Mouse (Mus musculus) cerebellum, adult (tissue): ENCODE measurements around the gene Efnb3.

ENCODE experiments used
- ATAC-seq: cut with Nextera tagmentation; 2 replicates; pipeline ENCODE4 v1.9.2; 2017; ENCODE audit warnings: mild to moderate bottlenecking, moderate library complexity, mixed read lengths; ENCODE audit not compliant: insufficient number of reproducible peaks, low FRiP score, low TSS enrichment

The Efnb3 gene

DNA sequence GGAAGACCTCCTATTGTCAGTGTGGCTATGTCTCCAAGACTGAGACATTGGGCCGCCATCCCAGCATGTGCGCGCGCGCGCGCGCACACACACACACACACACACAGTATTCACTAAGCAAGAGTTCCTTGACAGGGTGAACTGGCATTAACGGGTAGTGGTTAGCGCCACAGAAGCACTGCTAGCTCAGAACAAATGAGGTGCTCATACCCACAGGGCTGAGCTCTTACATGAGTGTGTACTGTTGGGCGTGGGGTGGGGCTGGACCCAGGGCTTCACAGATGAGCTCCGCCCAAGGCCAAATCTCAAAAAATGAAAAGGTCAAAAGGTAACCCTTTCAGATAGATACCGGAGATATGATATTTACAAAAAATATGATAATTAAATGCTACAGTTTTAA lies 24.9 kb upstream of the Efnb3 start:
- no peak for ATAC-seq

GRCm38 (mm10) chr11:69584008-69584407 lies 24.0 kb upstream of the Efnb3 start:
- no peak for ATAC-seq

DNA sequence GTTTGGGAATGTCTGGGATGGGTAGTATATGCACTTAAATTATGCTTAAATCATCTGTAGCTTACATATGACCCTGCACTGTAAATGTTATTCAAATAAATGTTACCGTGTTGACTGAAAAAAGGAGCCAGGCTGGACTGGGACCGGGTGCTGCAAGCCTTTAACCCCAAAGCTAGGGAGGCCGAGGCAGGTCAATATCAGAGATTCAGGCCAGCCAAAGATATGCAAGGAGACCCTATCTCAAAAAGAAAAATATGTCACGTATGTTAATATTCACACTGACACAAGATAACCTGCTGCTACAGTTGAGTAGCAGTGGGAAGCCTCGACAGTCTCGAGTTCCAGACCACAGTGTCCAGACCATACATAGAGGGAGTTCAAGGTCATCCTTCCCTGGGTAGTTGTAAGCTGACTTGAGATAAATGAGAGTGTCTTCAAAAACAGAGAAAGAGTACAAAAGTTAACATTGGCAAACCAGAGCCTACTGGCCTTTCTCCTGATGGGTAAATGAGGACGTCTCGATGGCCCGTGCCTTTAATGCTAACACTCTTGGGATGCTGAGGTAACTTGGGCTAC lies 22.3 kb upstream of the Efnb3 start:
- no peak for ATAC-seq

GRCm38 (mm10) chr11:69581814-69582213 lies 21.8 kb upstream of the Efnb3 start:
- ATAC-seq = no peak

DNA sequence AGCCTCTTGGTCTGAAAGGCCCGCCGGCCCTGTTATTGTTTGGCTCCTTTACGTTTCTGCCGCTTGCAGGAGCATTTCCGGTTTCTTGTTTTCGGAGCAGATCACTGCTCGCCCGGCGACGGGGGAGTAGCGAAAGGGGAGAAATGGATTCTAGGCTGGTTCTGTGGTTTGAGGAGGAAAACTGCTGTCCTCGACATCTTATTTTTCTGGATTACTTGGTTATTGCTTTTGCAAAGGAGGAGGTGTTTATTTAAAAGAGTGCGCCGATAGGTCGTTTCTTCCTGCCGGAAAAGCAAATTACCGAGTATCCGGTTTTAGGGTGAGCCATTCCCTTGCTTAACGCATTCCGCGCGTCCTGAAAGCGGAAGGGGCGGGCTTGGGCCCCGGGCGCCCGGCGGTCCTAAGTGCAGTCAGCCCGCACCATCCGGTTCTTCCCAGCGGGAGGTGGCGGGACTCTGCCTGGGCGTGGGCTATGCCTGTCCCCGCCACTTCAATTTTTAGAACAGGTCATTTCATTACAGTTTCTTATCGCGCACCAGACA lies 21.2 kb upstream of the Efnb3 start:
- peak; percentile 67; the same call in 1 of the 2 replicates for ATAC-seq

- no peak for ATAC-seq
These were observed 20.7 kb upstream of the Efnb3 start for GRCm38 (mm10) chr11:69580572-69581146.

DNA sequence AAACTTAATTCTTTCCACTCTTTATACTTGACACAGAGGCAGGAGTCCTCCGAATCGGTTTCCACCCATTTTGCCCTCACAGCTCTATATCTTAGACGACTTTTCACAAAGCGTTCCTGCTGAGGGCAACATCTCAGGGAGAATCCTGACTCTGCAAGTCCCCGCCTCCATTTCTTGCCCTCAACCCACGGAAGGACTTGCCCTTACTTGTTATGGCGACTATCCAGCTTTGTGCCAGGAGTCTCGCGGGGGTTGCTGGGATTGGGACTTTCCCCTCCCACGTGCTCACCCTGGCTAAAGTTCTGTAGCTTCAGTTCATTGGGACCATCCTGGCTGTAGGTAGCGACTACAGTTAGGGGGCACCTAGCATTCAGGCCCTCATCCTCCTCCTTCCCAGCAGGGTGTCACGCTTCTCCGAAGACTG lies 20.1 kb upstream of the Efnb3 start, which contains the start of the genes Wrap53 and Trp53:
Gene Wrap53 (minus strand): TSS at position 165 of the 424 bp plus-strand sequence.
Gene Trp53 (plus strand): TSS at position 269 of the 424 bp plus-strand sequence.
- ATAC-seq = peak; percentile 45; the same call in 1 of the 2 replicates

- peak; percentile 87 for ATAC-seq
These were observed 19.4 kb upstream of the Efnb3 start for GRCm38 (mm10) chr11:69579128-69580017.

GRCm38 (mm10) chr11:69578301-69578700 lies 18.3 kb upstream of the Efnb3 start:
- no peak for ATAC-seq

GRCm38 (mm10) chr11:69576307-69576706 lies 16.3 kb upstream of the Efnb3 start:
- ATAC-seq = no peak

GRCm38 (mm10) chr11:69575220-69575619 lies 15.2 kb upstream of the Efnb3 start:
- no peak for ATAC-seq

DNA sequence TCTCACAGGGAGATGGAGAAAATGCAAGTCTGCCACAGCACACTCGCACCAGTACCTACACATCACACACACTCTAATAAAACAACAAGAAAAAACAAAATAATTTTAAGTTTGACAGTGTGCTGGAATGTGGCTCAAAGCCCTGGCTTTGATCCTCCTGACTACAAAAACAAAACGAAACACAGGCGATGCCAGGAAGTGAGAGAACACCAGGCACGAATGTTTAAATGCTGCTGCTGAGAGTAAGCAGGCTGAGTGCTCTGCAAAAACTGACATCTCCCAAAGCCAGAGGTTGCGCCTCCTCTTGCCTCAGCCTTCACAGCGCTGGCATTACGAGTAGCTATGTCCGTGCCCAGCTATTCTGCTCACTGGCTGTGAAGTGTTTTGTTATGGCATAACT lies 5.1 kb upstream of the Efnb3 start:
- ATAC-seq = no peak

GRCm38 (mm10) chr11:69564391-69564790 lies 4.4 kb upstream of the Efnb3 start:
- no peak for ATAC-seq

DNA sequence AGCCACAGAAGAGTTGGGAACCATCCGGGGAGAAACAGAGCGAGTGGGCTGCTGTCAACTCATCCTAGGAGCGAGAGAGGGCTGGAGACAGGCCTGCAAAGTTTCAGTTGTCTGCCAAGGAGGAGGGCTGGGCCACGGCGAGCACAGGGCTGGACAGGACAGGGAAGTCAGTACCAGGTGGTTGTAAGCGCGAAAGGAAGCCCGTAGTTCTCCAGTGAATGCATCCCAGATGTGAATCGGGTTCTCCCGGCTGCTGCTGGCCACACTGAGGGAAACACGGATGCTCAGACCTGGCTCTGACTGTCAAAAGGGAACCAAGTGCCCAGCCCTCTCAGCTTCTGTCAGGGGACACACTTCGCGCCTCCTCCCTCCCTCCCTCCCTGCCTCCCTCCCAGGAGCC lies 3.4 kb upstream of the Efnb3 start:
- no peak for ATAC-seq

GRCm38 (mm10) chr11:69560896-69561854 lies 1.2 kb upstream of the Efnb3 start:
- ATAC-seq = no peak

GRCm38 (mm10) chr11:69559183-69559582 lies 822 bp downstream of the Efnb3 start:
- no peak for ATAC-seq

DNA sequence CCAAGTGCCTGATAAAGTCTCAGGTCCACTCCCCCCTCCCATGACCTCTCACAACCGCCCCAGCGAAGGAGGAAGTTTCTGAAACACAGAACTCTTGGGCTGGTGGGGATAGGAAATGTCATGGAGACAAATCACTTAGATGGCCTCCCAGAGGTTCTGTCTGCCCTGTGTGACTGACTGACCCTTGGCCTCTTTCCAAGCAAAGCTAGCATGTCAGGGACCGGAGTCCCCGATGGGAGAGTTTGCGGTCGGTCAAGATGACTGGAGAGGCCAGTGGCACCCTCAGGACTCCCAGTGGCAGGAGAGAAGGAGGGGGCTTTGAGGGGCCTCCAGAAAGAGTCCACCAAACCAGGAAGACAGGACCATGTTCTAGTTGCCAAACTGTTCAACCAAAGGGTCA lies 1.2 kb downstream of the Efnb3 start:
- ATAC-seq = no peak

DNA sequence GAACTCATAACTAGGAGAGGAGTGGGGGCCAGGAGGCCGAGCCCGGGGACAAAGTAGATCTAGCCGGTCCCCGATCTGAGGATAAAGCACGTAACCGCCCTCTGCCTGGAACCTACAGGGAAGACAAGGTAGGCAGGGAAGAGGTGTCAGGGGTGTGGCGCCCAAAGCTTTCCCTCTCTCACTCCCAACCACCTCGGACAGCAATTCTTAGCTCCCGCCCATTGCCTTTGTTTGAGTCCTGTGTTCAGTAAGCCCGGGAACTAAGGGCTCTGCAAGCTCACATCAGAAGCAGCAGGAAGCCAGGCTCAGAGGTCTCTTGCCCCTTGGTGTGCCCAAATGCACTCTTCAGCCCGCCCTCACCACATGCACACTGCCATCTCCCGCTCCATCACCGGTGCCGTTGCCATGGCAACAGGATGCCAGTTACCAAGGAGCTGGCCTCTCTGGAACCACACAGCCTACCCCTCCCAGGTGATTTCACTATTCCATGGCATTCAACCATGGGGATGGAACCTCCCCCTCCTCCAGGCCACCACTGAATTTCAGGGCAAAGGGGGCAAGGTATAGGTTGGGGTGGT lies 2.5 kb downstream of the Efnb3 start:
- no peak for ATAC-seq

GRCm38 (mm10) chr11:69554539-69555140 lies 5.4 kb downstream of the Efnb3 start:
- no peak for ATAC-seq
